Mouse (Mus musculus) heart, adult 2 months (tissue): Measurements from ENCODE around the gene Cldn1. TPM values are rescaled to one million over a fixed set of nuclear protein-coding genes. Genes with fewer than 3 reads are reported as not detected.

ENCODE experiments used
- DNase-seq, 2 experiments: peaks; one replicate each; pipeline ENCODE4 v3.0.0; 2021
- H3K27ac ChIP-seq: fragments of 200-600 bp; 2 replicates; pipeline ENCODE4 v1.8.1; 2022
- H3K27me3 ChIP-seq: fragments of 200-500 bp; 2 replicates; pipeline ENCODE4 v1.6.1; 2012; ENCODE audit warnings: mild to moderate bottlenecking, low read length, inconsistent platforms, mixed read lengths; ENCODE audit not compliant: control insufficient read depth, insufficient read depth
- H3K36me3 ChIP-seq: fragments of 200-500 bp; 2 replicates; pipeline ENCODE4 v1.6.1; 2012; ENCODE audit warnings: low read length, inconsistent platforms; ENCODE audit not compliant: control insufficient read depth, insufficient read depth
- H3K4me1 ChIP-seq: fragments of 200-500 bp; 2 replicates; pipeline ENCODE4 v1.6.1; 2011; ENCODE audit warnings: low read length; ENCODE audit not compliant: control insufficient read depth, insufficient read depth
- H3K4me3 ChIP-seq: fragments of 200-600 bp; 2 replicates; pipeline ENCODE4 v1.8.1; 2022
- H3K79me2 ChIP-seq: fragments of 200-500 bp; replicated peaks from 2 replicates; pipeline ENCODE4 v1.6.1; 2012; ENCODE audit warnings: mild to moderate bottlenecking, inconsistent platforms, low read length, moderate library complexity, mixed read lengths; ENCODE audit not compliant: control insufficient read depth, insufficient read depth
- H3K9ac ChIP-seq: fragments of 200-500 bp; 2 replicates; pipeline ENCODE4 v1.6.1; 2012; ENCODE audit warnings: low read depth, mild to moderate bottlenecking, control low read depth, inconsistent platforms, low read length, mixed read lengths
- CTCF ChIP-seq: fragments of 200-600 bp; IDR thresholded peaks from 2 replicates; pipeline ENCODE4 v1.8.1; 2022; ENCODE audit warnings: antibody characterized with exemption, mild to moderate bottlenecking, moderate library complexity
- EP300 ChIP-seq: fragments of 200-500 bp; IDR thresholded peaks from 2 replicates; pipeline ENCODE4 v1.6.1; 2011; ENCODE audit warnings: low read depth, low read length, control low read depth; ENCODE audit not compliant: insufficient read depth
- POLR2A ChIP-seq: fragments of 200-500 bp; IDR thresholded peaks from 2 replicates; pipeline ENCODE4 v1.6.1; 2011; ENCODE audit warnings: mild to moderate bottlenecking, low read depth, low read length, control low read depth; ENCODE audit not compliant: insufficient read depth
- WGBS: fragments of 180-500 bp; shearing (Covaris S2); methylation state at CpG from one replicate; pipeline ENCODE4 v1.1.7; 2018; 5-methylcytosine and 5-hydroxymethylcytosine counted together
- intact Hi-C: fragments of 180-260 bp; cut with DNase I; formaldehyde crosslinking; loops from one replicate; pipeline ENCODE4 v1.15.1; 2025
- polyA plus RNA-seq: library from polyadenylated mRNA; depleted of rRNA; stranded (reverse); fragments of >200 nt; gene quantifications from 2 replicates; pipeline ENCODE4 v1.2.3, GENCODE M21; 2012
- total RNA-seq, 2 experiments: library from RNA; stranded (reverse); gene quantifications; 2 replicates each; pipeline ENCODE4 v1.2.3; 2021

Cldn1 gene
- total and polyA plus RNA-seq, 3 experiments = 0.31 to 0.49 (median 0.36) TPM

GRCm38 (mm10) chr16:26386159-26386558 is 14.5 kb upstream of the Cldn1 start:
- 72% methylated on average over 2 of the region's 2 CpGs for WGBS
- no peaks in the 10 kb centered on the region for H3K36me3 ChIP-seq
- intact Hi-C loops = no loop called here
- TF ChIP-seq POLR2A = no peak
- no peak for TF ChIP-seq EP300
- no peak for TF ChIP-seq CTCF
- no peak overlapping the region for H3K4me3 ChIP-seq
- no peak overlapping the region for H3K27ac ChIP-seq
- H3K4me1 ChIP-seq = no peaks in the 10 kb centered on the region
- no peak overlapping the region for H3K9ac ChIP-seq
- DNase-seq = no peak
- H3K79me2 ChIP-seq = no peaks in the 10 kb centered on the region
- H3K27me3 ChIP-seq = no peaks in the 10 kb centered on the region

- no peaks in the 10 kb centered on the region for H3K36me3 ChIP-seq
- TF ChIP-seq CTCF = no peak
- TF ChIP-seq POLR2A = no peak
- TF ChIP-seq EP300 = no peak
- no peaks in the 10 kb centered on the region for H3K27me3 ChIP-seq
- H3K4me3 ChIP-seq = no peak overlapping the region
- H3K4me1 ChIP-seq = no peaks in the 10 kb centered on the region
- WGBS = 81% methylated on average over 5 of the region's 5 CpGs
- DNase-seq = no peak
- H3K27ac ChIP-seq = no peak overlapping the region
- H3K79me2 ChIP-seq = no peaks in the 10 kb centered on the region
- H3K9ac ChIP-seq = no peak overlapping the region
- intact Hi-C loops = no loop called here
Measured at GRCm38 (mm10) chr16:26384112-26384649, 12.5 kb upstream of the Cldn1 start.

GRCm38 (mm10) chr16:26377170-26377569 is 5.5 kb upstream of the Cldn1 start:
- Histone ChIP-seq H3K27ac (no peak overlapping the region), H3K27me3 (no peaks in the 10 kb centered on the region), H3K4me1 (no peaks in the 10 kb centered on the region), H3K36me3 (no peaks in the 10 kb centered on the region), H3K79me2 (no peaks in the 10 kb centered on the region), H3K4me3 (no peak overlapping the region), H3K9ac (no peak overlapping the region)
- WGBS = 60% methylated on average over 5 of the region's 5 CpGs
- TF ChIP-seq POLR2A (no peak), EP300 (no peak), CTCF (no peak)
- intact Hi-C loops = no loop called here
- DNase-seq = no peak

GRCm38 (mm10) chr16:26370127-26370526 is 1.5 kb downstream of the Cldn1 start:
- no peaks in the 10 kb centered on the region for H3K79me2 ChIP-seq
- 89% methylated on average over 1 of the region's 1 CpGs for WGBS
- intact Hi-C loops = loop anchor here (2.0 kb wide), 2 partner anchors 135 to 403 kb away; no protein-coding TSS in a partner anchor

GRCm38 (mm10) chr16:26369044-26369730 is 2.5 kb downstream of the Cldn1 start:
- H3K27ac ChIP-seq = no peak overlapping the region
- no peaks in the 10 kb centered on the region for H3K36me3 ChIP-seq
- 68% methylated on average over 7 of the region's 7 CpGs for WGBS
- H3K4me1 ChIP-seq = no peaks in the 10 kb centered on the region
- H3K9ac ChIP-seq = no peak overlapping the region
- no peak for DNase-seq
- no peaks in the 10 kb centered on the region for H3K79me2 ChIP-seq
- TF ChIP-seq CTCF (no peak), EP300 (no peak), POLR2A (no peak)
- intact Hi-C loops = no loop called here
- no peak overlapping the region for H3K4me3 ChIP-seq
- H3K27me3 ChIP-seq = no peaks in the 10 kb centered on the region

More at GRCm38 (mm10) chr16:26370127-26370526, 1.5 kb downstream of the Cldn1 start:
- no peak for TF ChIP-seq POLR2A
- TF ChIP-seq EP300 = no peak
- TF ChIP-seq CTCF = no peak
- no peak for DNase-seq
- no peaks in the 10 kb centered on the region for H3K27me3 ChIP-seq
- no peak overlapping the region for H3K4me3 ChIP-seq
- H3K36me3 ChIP-seq = no peaks in the 10 kb centered on the region
- H3K9ac ChIP-seq = no peak overlapping the region
- H3K27ac ChIP-seq = no peak overlapping the region
- no peaks in the 10 kb centered on the region for H3K4me1 ChIP-seq

GRCm38 (mm10) chr16:26368121-26368520 is 3.5 kb downstream of the Cldn1 start:
- Histone ChIP-seq H3K4me1 (no peaks in the 10 kb centered on the region), H3K27me3 (no peaks in the 10 kb centered on the region), H3K36me3 (no peaks in the 10 kb centered on the region), H3K27ac (no peak overlapping the region), H3K4me3 (no peak overlapping the region), H3K79me2 (no peaks in the 10 kb centered on the region), H3K9ac (no peak overlapping the region)
- no peak for DNase-seq
- intact Hi-C loops = no loop called here
- 69% methylated on average over 5 of the region's 5 CpGs for WGBS
- TF ChIP-seq POLR2A (no peak), CTCF (no peak), EP300 (no peak)
